Mouse (Mus musculus): ENCODE measurements around the gene Add1. TPM values are rescaled to one million over a fixed set of nuclear protein-coding genes. Genes with fewer than 3 reads are reported as not detected.
"Not testable (repeated sequence)": the region's sequence is repeated elsewhere in the genome, so short reads cannot be mapped to it uniquely, and the experiment has no call there.

Gene Add1
- polyA plus RNA-seq, 1 experiment from 2014 or later, result 147 TPM

DNA sequence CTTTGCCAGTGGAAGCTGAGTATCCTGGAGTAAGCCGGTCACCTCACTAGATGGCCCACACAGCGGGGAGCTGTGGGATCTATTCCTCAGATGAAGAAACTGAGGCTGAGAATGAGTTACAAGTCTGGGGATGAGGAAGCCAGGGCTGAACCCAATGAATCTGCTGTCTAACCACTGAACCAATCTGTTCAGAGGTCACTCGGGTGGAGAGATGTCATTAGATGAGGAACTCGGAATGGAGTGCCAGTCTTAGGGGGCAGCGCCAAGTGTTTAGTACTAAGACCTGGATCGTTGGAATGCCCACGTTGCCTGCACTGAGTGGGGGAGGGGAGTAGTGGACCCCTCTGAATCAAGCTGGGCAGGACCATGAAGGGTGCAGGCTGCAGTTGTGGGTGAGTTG is 35.4 kb upstream of the Add1 start:
- Histone ChIP-seq H3K4me3 (ENCODE audit: inconsistent target) (no peak overlapping the region), H3K27ac (peak overlapping the region; percentile 100), H3K79me2 (ENCODE audit: inconsistent target) (peaks cover 81% of the 10 kb centered on the region), H3K36me3 (ENCODE audit: inconsistent target) (no peaks in the 10 kb centered on the region)
- WGBS (ENCODE audit: missing documents), result 29% methylated on average over 7 of the region's 7 CpGs

DNA sequence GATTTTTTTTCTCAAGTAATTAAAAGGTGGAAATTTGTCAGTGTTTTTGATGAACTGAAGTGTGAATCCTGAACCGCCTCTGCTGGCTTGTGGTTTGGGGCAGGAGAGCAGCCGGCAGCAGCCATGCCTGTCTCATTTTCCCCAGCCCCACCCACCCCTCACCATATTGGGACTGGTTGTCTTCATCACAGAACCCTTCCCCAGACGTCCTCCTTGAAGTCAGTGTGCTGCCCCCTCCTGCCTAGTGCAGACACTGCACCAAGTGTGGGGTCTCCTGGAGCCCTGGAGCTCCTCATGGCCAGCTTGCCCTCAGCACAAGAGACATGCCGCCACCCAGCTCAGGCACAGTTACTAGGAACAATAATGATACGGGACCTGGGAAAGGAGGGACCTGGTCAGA is 34.9 kb upstream of the Add1 start:
- no peak overlapping the region for H3K4me3 ChIP-seq (ENCODE audit: inconsistent target)
- 44% methylated on average over 5 of the region's 5 CpGs for WGBS (ENCODE audit: missing documents)
- H3K27ac ChIP-seq, result peak overlapping the region; percentile 100
- no peaks in the 10 kb centered on the region for H3K36me3 ChIP-seq (ENCODE audit: inconsistent target)
- H3K79me2 ChIP-seq (ENCODE audit: inconsistent target), result peaks cover 80% of the 10 kb centered on the region

DNA sequence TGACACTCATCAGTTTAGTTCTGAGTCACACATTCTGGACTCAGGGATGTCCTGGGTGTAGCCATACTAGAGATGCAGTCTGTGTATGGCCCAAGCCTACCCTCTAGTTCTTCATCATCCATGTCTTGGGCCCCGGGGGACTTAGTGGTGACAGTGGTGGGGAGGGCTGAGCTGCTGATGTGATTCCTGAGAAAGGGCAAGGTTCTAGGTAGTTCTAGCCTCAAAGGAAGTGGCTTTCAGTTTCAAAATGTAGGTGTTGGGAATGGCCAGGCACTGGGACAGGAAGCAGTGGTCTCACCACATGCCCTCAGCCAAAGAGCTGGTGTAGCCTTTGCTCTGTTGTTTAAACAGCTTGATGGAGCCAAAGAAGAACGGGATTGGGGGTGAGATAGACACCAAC is 34.3 kb upstream of the Add1 start:
- 74% methylated on average over 2 of the region's 2 CpGs for WGBS (ENCODE audit: missing documents)
- Histone ChIP-seq H3K36me3 (ENCODE audit: inconsistent target) (no peaks in the 10 kb centered on the region), H3K4me3 (ENCODE audit: inconsistent target) (no peak overlapping the region), H3K79me2 (ENCODE audit: inconsistent target) (peaks cover 86% of the 10 kb centered on the region), H3K27ac (peak overlapping the region; percentile 100)

DNA sequence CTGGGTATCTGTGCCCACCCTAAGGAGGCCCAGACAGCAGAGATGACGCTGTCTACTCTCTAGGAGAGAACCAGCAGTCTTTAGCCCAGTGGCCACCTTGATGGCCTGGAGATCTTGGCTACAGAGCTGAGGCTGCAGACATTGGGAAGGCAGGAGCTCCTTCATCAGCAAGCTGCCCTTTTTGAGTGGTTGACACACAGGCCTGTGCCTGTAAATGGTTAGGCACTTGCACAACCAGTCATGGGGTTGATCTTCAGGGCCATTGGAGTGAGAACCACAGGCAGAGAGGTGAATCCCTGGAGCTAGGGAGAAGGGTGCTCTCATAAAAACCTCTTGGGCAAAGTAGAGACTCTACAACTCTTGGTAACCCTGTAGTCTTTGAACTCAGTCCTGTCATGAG is 31.3 kb upstream of the Add1 start:
- H3K27ac ChIP-seq, result peak overlapping the region; percentile 100
- 100% methylated on average over 1 of the region's 1 CpGs for WGBS (ENCODE audit: missing documents)

DNA sequence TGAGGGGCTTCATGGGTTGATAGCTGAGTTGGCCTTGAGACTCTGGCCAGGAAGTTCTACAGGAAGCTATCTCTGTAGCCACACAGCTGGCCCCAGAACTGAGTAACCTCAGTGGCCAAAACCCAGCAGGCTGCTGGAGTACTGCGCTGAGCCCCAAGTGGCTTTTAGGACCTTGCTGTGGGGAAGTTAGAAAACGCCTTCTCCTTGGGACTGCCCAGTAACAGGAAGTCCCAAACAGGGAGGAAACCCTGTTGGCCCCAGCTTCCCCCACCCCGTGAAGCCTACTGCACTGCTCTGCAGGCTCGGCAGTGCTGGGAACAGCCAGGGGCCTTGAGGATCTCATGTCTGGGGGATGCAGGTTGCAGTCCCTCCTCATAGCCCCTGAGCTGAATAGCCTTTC is 30.4 kb upstream of the Add1 start:
- WGBS (ENCODE audit: missing documents), result 0% methylated on average over 4 of the region's 4 CpGs

More for the DNA sequence above, 31.3 kb upstream of the Add1 start:
- Histone ChIP-seq H3K79me2 (ENCODE audit: inconsistent target) (peaks cover 96% of the 10 kb centered on the region), H3K4me3 (ENCODE audit: inconsistent target) (no peak overlapping the region), H3K36me3 (ENCODE audit: inconsistent target) (peaks cover 18% of the 10 kb centered on the region)

DNA sequence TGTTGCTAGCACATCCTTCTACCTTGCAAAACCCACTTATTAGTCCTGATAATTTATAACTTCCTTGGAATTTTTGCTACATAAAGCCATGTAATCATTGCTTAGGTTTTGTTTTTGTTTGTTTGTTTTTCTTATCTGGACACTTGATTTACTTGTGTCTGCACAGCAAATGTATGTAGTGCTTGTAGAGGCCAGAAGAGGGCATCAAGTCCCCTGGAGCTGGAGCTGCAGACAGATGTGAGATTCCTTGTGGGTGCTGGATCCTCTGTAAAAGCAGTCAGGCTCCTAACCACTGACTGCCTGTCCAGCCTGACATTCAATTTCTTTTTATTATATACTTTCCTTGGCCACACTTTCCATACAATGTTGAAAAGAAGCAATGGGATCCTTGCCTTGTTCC is 26.1 kb upstream of the Add1 start:
- H3K4me3 ChIP-seq (ENCODE audit: inconsistent target), result no peak overlapping the region
- H3K36me3 ChIP-seq (ENCODE audit: inconsistent target), result peaks cover 41% of the 10 kb centered on the region
- H3K79me2 ChIP-seq (ENCODE audit: inconsistent target), result peaks cover 96% of the 10 kb centered on the region
- peak overlapping the region; percentile 5; the same call in 1 of the 2 replicates for H3K27ac ChIP-seq

More for the DNA sequence above, 30.4 kb upstream of the Add1 start:
- peak overlapping the region; percentile 100 for H3K27ac ChIP-seq
- H3K79me2 ChIP-seq (ENCODE audit: inconsistent target), result peaks cover 96% of the 10 kb centered on the region
- peak overlapping the region; percentile 86 for H3K4me3 ChIP-seq (ENCODE audit: inconsistent target)
- peaks cover 18% of the 10 kb centered on the region for H3K36me3 ChIP-seq (ENCODE audit: inconsistent target)

DNA sequence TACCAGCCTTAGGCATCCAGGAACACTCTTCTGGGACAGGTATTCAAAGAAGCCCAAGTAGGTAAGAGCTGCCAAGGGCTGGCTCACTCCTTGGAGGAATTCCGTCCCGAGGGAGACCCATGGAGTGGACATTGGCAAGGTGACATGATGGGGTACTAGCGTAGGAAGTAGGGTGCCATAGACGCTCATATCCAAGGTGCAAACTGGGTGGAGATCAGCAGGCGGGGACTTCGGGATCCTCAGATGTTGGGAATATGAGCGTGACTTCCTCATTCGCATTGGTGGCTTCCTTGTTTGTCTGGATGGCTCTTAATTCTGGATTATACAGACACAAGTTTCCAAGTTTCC is 24.4 kb upstream of the Add1 start:
- Histone ChIP-seq H3K36me3 (ENCODE audit: inconsistent target) (peaks cover 58% of the 10 kb centered on the region), H3K27ac (0 out of 2 replicates have a peak overlapping the region, but pooled peaks have one; percentile 5), H3K79me2 (ENCODE audit: inconsistent target) (peaks cover 100% of the 10 kb centered on the region), H3K4me3 (ENCODE audit: inconsistent target) (peak overlapping the region; percentile 11; the same call in 1 of the 2 replicates)
- WGBS (ENCODE audit: missing documents), result 48% methylated on average over 8 of the region's 8 CpGs

DNA sequence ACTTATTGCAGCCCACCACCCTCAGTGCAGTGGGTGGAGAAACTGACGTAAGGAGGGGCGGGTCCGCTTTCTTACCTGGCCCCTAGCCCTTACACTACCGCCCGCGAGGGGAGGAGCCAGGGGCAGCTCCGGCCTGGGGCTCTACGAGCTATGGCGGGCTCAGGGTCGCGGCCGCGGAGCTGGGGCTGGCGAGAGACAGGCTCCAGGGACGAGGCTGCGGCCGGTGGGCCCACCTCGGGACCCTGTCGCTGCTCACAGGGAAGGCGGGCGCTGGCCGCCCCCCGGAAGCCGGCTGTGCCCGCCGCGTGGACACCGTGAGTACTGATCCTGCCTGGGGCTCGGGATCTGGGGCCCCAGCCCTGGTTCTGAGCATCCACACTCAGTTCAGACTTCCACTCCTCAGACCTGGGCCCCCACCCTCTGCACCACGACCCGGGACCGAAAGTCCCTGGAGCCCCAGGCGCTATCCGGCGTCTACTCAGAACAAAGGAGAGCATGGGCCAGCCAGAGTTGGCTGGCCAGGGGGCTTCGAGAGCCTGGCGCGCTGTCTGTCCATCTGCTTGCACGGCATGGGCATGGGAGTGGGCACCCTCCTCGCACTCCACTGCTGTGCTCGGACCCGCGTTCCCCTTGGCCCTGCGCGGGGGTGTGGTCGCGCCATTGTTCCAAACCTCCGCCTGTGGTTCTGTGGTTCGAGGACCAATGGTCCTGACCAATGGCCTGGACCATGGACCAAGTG is 23.8 kb upstream of the Add1 start:
- Histone ChIP-seq H3K27ac (0 out of 2 replicates have a peak overlapping the region, but pooled peaks have one; percentile 5), H3K36me3 (ENCODE audit: inconsistent target) (peaks cover 64% of the 10 kb centered on the region), H3K79me2 (ENCODE audit: inconsistent target) (peaks cover 100% of the 10 kb centered on the region), H3K4me3 (ENCODE audit: inconsistent target) (peak overlapping the region; percentile 11; the same call in 1 of the 2 replicates)
- WGBS (ENCODE audit: missing documents), result 6% methylated on average over 38 of the region's 49 CpGs

DNA sequence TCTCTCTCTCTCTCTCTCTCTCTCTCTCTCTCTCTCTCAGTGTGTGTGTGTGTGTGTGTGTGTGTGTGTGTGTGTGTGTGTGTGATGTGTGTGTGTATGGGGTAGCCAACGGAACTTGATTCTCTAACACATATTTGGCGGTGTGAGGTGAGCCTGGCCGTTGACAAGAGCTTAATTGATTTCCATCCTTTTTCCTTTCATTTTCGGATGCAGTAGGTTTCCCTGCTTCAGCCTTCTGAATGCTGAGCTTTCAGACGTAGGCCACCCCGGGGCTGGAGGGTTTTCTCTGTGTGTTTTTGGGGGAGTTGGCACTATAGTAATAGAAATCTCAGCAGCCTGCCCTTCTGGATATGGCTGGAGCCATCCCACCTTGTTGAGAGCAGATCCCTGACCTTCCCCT is 23.2 kb upstream of the Add1 start:
- 29% methylated on average over 4 of the region's 6 CpGs for WGBS (ENCODE audit: missing documents)
- H3K36me3 ChIP-seq (ENCODE audit: inconsistent target), result peaks cover 67% of the 10 kb centered on the region
- H3K27ac ChIP-seq, result no peak overlapping the region
- H3K4me3 ChIP-seq (ENCODE audit: inconsistent target), result no peak overlapping the region
- peaks cover 100% of the 10 kb centered on the region for H3K79me2 ChIP-seq (ENCODE audit: inconsistent target)

DNA sequence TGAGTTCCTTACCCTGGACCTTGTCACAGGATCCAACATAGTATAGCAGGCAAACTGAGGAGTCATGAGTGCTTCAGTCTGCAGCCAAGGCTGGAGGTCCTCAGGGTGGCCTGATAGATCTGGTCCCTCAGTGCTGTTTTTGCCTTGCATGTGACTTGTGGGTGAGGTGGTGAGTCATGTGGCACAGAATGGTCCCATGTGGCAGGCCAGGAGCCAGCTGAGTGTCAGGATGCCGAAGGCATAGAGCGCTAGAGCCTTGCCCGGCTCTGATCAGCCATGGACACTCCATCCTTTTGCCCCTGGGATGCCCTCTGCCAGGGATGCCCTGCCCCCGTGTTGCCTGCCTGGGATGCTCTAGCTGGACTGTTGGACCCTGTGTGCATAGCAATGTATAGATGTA is 21.6 kb upstream of the Add1 start:
- Histone ChIP-seq H3K27ac (peak overlapping the region; percentile 24), H3K36me3 (ENCODE audit: inconsistent target) (peaks cover 67% of the 10 kb centered on the region), H3K4me3 (ENCODE audit: inconsistent target) (no peak overlapping the region), H3K79me2 (ENCODE audit: inconsistent target) (peaks cover 100% of the 10 kb centered on the region)
- 96% methylated on average over 4 of the region's 4 CpGs for WGBS (ENCODE audit: missing documents)

DNA sequence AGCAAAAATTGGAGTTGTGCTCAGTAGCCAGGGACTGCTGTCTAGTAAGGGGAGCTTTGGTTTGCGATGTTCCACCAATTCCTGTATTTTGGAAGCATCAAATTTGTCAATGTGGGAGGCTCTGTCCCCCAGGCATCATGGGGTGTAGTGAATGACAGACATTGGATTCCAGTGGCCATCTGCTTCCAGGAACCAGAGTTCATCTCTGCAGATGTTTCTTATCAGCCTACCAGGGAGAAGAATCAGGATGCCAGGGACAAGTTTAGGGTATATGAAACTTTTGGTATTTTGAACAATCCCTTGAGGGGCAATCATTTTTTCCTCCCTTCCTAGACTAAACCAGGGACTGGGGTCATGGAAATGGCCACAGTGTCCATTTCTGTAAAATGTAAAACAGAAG is 9.6 kb upstream of the Add1 start:
- H3K4me3 ChIP-seq (ENCODE audit: inconsistent target), result no peak overlapping the region
- 93% methylated on average over 1 of the region's 1 CpGs for WGBS (ENCODE audit: missing documents)
- peaks cover 51% of the 10 kb centered on the region for H3K36me3 ChIP-seq (ENCODE audit: inconsistent target)
- no peak overlapping the region for H3K27ac ChIP-seq
- peaks cover 12% of the 10 kb centered on the region; the same call in 1 of the 2 replicates for H3K79me2 ChIP-seq (ENCODE audit: inconsistent target)

DNA sequence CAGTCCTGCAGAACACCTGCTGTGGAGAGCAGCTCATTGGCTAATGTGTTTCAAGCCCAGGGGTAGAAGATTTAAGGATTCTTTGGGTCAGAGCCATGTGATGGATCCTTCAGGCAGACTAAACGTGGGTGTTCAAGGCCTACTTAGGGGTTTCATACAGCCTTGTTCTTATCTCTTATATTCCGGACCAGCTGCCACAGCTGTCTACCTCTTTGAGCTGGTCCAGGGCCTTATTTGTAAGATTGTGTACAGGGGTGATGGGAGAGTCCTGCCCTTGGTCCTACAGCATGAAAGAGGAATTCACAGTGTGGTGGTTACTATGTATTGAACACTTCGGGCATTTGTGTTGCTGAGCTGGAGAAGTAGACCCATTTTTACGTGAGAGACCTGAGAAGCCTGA is 9.2 kb upstream of the Add1 start:
- Histone ChIP-seq H3K79me2 (ENCODE audit: inconsistent target) (peaks cover 7% of the 10 kb centered on the region; the same call in 1 of the 2 replicates), H3K27ac (no peak overlapping the region), H3K4me3 (ENCODE audit: inconsistent target) (no peak overlapping the region), H3K36me3 (ENCODE audit: inconsistent target) (peaks cover 47% of the 10 kb centered on the region)
- 91% methylated on average over 4 of the region's 4 CpGs for WGBS (ENCODE audit: missing documents)

DNA sequence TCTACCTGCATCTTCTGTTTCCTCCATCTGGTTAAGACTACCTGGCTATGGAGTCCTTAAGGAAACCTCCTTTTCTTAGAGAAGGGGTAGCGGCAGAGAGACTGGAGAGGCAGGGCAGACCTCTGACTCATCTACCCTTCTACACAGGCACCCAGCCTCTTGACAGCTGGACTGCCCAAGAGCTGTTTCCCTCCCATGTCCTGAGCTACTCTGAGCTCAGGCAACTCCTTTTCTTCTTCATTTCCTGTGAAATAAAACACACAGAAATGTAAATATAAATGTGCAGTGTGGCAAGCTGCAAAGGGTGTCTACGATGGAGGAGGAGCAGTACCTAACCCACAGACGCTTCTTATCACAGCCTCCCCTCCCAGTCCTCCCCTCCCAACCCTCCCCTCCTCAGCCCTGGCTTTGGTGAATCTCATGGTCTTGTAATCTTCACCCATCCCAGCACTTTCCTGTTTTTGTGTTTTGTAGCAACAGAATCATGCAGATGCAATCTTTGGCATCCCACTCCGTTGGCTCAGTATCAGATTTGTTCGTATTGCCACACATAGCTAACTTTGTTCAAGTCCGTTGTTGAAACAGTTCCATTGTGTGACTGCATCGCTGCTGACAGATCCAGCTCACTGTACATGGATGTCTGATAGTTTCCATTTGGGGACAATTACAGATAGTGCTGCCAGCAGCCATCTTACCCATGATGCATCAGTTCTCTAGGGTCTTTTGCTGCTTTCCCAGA is 7.8 kb upstream of the Add1 start:
- Histone ChIP-seq H3K36me3 (ENCODE audit: inconsistent target) (peaks cover 33% of the 10 kb centered on the region), H3K4me3 (ENCODE audit: inconsistent target) (no peak overlapping the region), H3K27ac (no peak overlapping the region), H3K79me2 (ENCODE audit: inconsistent target) (no peaks in the 10 kb centered on the region)
- WGBS (ENCODE audit: missing documents), result 93% methylated on average over 5 of the region's 7 CpGs

DNA sequence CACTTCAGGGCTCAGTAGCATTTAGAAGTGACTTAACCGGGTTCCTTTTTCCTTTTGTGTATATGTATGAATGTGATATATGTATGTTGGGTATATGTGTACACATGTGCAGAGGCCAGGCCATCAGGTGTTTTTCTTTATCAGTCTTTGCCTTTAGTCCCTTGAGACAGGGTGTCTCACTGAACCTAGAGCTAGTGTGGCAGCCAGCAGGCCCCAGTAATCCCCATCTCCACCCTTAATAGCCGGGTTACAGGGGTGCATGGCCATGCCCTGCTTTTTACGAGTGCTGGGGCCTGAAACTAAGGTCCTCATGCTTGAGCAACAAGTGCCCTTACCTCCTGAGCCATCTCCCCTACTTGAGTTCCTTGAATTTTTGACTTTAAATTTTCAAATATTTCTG is 1.9 kb upstream of the Add1 start:
- H3K36me3 ChIP-seq (ENCODE audit: inconsistent target), result no peaks in the 10 kb centered on the region
- H3K4me3 ChIP-seq (ENCODE audit: inconsistent target), result no peak overlapping the region
- H3K27ac ChIP-seq, result no peak overlapping the region
- WGBS (ENCODE audit: missing documents), result 94% methylated on average over 3 of the region's 3 CpGs
- H3K79me2 ChIP-seq (ENCODE audit: inconsistent target), result peaks cover 27% of the 10 kb centered on the region

DNA sequence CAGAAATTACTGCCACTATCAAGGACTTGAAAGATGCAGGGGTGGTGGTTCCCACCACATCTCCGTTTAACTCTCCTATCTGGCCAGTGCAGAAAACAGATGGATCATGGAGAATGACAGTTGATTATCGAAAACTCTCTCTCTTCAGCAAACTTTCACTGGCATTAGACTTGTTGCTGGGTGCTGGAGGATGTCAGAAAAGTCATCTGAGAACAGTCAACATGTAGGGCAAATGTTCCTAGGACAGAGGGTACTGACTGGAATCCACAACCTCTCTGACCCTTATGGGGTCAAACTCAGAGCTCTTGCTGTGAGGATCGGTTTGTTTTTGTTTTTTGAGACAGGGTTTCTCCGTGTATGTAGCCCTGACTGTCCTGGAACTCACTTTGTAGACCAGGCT is 896 bp upstream of the Add1 start:
- peaks cover 37% of the 10 kb centered on the region for H3K79me2 ChIP-seq (ENCODE audit: inconsistent target)
- peak overlapping the region; percentile 72 for H3K27ac ChIP-seq
- not testable (repeated sequence) for H3K36me3 ChIP-seq (ENCODE audit: inconsistent target)
- whole genome bisulfite sequencing (ENCODE audit: missing documents), result 73% methylated on average over 3 of the region's 4 CpGs
- H3K4me3 ChIP-seq (ENCODE audit: inconsistent target), result peak overlapping the region; percentile 54

All from macrophage (primary cell).